In the genomic region with DNA sequence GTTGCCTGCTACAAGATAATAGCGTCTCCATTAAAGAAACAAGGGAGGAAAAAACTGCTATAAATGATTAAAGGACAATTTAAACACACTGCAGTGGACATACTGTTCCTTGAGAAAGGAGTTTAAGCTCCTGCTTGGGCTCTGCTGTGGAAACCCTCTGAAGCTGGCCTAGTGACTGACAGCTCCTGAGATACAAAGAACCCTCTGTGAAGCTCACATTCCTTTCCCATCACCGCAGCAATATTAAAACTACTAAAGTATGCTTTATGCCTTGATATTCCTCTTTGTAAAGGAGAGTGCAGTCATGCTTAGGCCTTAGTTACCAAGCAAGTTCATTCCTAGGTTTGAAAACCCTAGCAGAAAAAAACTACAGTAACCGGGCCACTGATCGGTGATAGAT, we compare ENCODE assay signal across 10 mouse cellular contexts.
DNase-seq lines count a peak whose midpoint lies in the region; ATAC-seq and TF ChIP-seq lines count a peak whose summit lies in the region.
"Had no signal": no experiment of that assay in that cellular context is flagged by ENCODE, and none has a peak within 500 bp of the region (broad histone marks: within the 10 kb centered on the region; RNA-seq: fewer than 3 reads in every experiment).

No protein-coding gene starts in this region.

- H3K9me3 ChIP-seq in liver, embryonic 15.5 days (replicated peaks), result no peaks in the 10 kb centered on the region
- H3K9me3 ChIP-seq: G1E had no signal

- H3K9ac ChIP-seq in liver, embryonic 15.5 days, result no peak overlapping the region

- H3K4me1 ChIP-seq in kidney, adult 2 months (ENCODE audit: control insufficient read depth, insufficient read depth, low read length), result 0 out of 2 replicates have a peak, but pooled peaks cover 3% of the 10 kb centered on the region
- H3K4me1 ChIP-seq in embryonic fibroblast, embryonic 13.5 days (ENCODE audit: control insufficient read depth, insufficient read depth, low read length), result peaks cover 5% of the 10 kb centered on the region; the same call in 1 of the 2 replicates
- H3K4me1 ChIP-seq in liver, embryonic 15.5 days (replicated peaks), result peaks cover 21% of the 10 kb centered on the region
- H3K4me1 ChIP-seq in thymus, adult 2 months (replicated peaks; ENCODE audit: control insufficient read depth, insufficient read depth, low read length), result peaks cover 7% of the 10 kb centered on the region

- DNase-seq in kidney, adult 2 months, result no peak
- no peak for DNase-seq in kidney, adult 18-20 months
- DNase-seq in Patski (ENCODE audit: low read depth, low spot score), result no peak
- DNase-seq in thymus, postnatal 25 days, result no peak
- no peak for DNase-seq in thymus, adult 2 months
- no peak for DNase-seq in adrenal gland, postnatal 14 days
- DNase-seq: cerebellum, adult 11-12 months had no signal

- no peaks in the 10 kb centered on the region for H3K36me3 ChIP-seq in kidney, adult 2 months (ENCODE audit: control insufficient read depth, insufficient read depth, low read length)
- H3K36me3 ChIP-seq in liver, embryonic 15.5 days (replicated peaks), result peaks cover 18% of the 10 kb centered on the region; the same call in 1 of the 2 replicates
- H3K36me3 ChIP-seq in thymus, adult 2 months (ENCODE audit: control insufficient read depth, insufficient read depth, low read length), result peaks cover 3% of the 10 kb centered on the region; the same call in 1 of the 2 replicates

- no peak for TF ChIP-seq POLR2A in kidney, adult 2 months (IDR thresholded peaks at IDR 0.05; ENCODE audit: low read depth, low read length)
- no peak for TF ChIP-seq POLR2A in embryonic fibroblast, embryonic 13.5 days (IDR thresholded peaks at IDR 0.05; ENCODE audit: low read depth, low read length)
- TF ChIP-seq POLR2A in thymus, adult 2 months (IDR thresholded peaks at IDR 0.05; ENCODE audit: control insufficient read depth, extremely low read depth, insufficient read depth, low read length, poor library complexity), result no peak

- in situ Hi-C loops in Patski (cut with MboI; ENCODE audit: low pct_unique_long_range_greater_than_20kb), result no loop called here

- no peak overlapping the region for H3K4me3 ChIP-seq in kidney, adult 2 months (ENCODE audit: insufficient read depth, low read depth, low read length)
- H3K4me3 ChIP-seq in embryonic fibroblast, embryonic 13.5 days (ENCODE audit: insufficient read depth, low read length), result no peak overlapping the region
- H3K4me3 ChIP-seq in liver, embryonic 15.5 days (replicated peaks), result no peak overlapping the region
- no peak overlapping the region for H3K4me3 ChIP-seq in thymus, adult 2 months (ENCODE audit: control insufficient read depth, insufficient read depth, low read length)

- H3K27ac ChIP-seq in kidney, adult 2 months (ENCODE audit: insufficient read depth, low read depth, low read length), result peak overlapping the region; percentile 88
- peak overlapping the region; percentile 89 for H3K27ac ChIP-seq in embryonic fibroblast, embryonic 13.5 days (ENCODE audit: insufficient read depth, low read length)
- peak overlapping the region; percentile 20; the same call in 1 of the 2 replicates for H3K27ac ChIP-seq in liver, embryonic 15.5 days (replicated peaks)
- H3K27ac ChIP-seq in thymus, adult 2 months (ENCODE audit: control insufficient read depth, insufficient read depth, low read length), result no peak overlapping the region

- peak; percentile 33 for ATAC-seq in Patski
- ATAC-seq in liver, embryonic 15.5 days (ENCODE audit: insufficient read depth), result no peak

- no peak for TF ChIP-seq CTCF in kidney, adult 2 months (conservative IDR thresholded peaks at IDR 0.05; ENCODE audit: insufficient read depth, insufficient read length, low read depth, low read length)
- TF ChIP-seq CTCF in Patski (IDR thresholded peaks at IDR 0.05), result no peak
- TF ChIP-seq CTCF in embryonic fibroblast, embryonic 13.5 days (IDR thresholded peaks at IDR 0.05; ENCODE audit: borderline replicate concordance, insufficient read depth, low read length), result no peak
- TF ChIP-seq CTCF in thymus, adult 2 months (IDR thresholded peaks at IDR 0.05; ENCODE audit: borderline replicate concordance, control insufficient read depth, extremely low read depth, insufficient read depth, low read length, poor library complexity), result no peak

- no peaks in the 10 kb centered on the region for H3K27me3 ChIP-seq in kidney, adult 2 months (replicated peaks; ENCODE audit: control insufficient read depth, insufficient read depth, low read length)
- no peaks in the 10 kb centered on the region for H3K27me3 ChIP-seq in Patski
- no peaks in the 10 kb centered on the region for H3K27me3 ChIP-seq in liver, embryonic 15.5 days
- no peaks in the 10 kb centered on the region; the same call in 1 of the 2 replicates for H3K27me3 ChIP-seq in thymus, adult 2 months (ENCODE audit: control insufficient read depth, insufficient read depth, low read length)

- 65% methylated on average over 4 of the region's 4 CpGs for WGBS in kidney, adult 2 months
- WGBS in liver, embryonic 15.5 days (ENCODE audit: insufficient replicate concordance), result 76% methylated on average over 4 of the region's 4 CpGs
- 93% methylated on average over 4 of the region's 4 CpGs for WGBS in thymus, adult 2 months

- POLR2A ChIA-PET in Patski (lab: Charles Lee), result interaction anchor here (0.7 kb wide), 1 partner anchor 45 kb away, joined by 6 read pairs; no protein-coding TSS in a partner anchor

- CTCF ChIA-PET in Patski (lab: Charles Lee), result interaction anchor here (1.3 to 1.5 kb wide), 2 partner anchors 11 to 14 kb away, joined by 3 read pairs; no protein-coding TSS in a partner anchor

- H3K4me2 ChIP-seq in liver, embryonic 15.5 days, result no peak overlapping the region
